Mouse (Mus musculus) thymus, postnatal 14 days (tissue): ENCODE measurements around the gene Hsd17b1.
A peak's percentile ranks its signal among the peaks of the same experiment; 100 is the strongest.

Source experiments
- DNase-seq: peaks from one replicate; pipeline ENCODE4 v3.0.0; 2021

The Hsd17b1 gene

GRCm38 (mm10) chr11:101078121-101078520, at the start of gene Hsd17b1:
TSS of gene Hsd17b1 (plus strand) at chr11:101078411.
- DNase-seq, result no peak

GRCm38 (mm10) chr11:101029320-101029719, 48.9 kb upstream of the Hsd17b1 start:
- no peak for DNase-seq

GRCm38 (mm10) chr11:101030136-101030807, 47.9 kb upstream of the Hsd17b1 start:
- no peak for DNase-seq

GRCm38 (mm10) chr11:101030808-101031156, 47.4 kb upstream of the Hsd17b1 start:
- DNase-seq, result no peak

GRCm38 (mm10) chr11:101031470-101031869, 46.7 kb upstream of the Hsd17b1 start:
- no peak for DNase-seq

GRCm38 (mm10) chr11:101033856-101034500, 44.2 kb upstream of the Hsd17b1 start:
- DNase-seq, result no peak

- no peak for DNase-seq
Measured at GRCm38 (mm10) chr11:101034614-101035327, 43.4 kb upstream of the Hsd17b1 start.

- no peak for DNase-seq
Measured at GRCm38 (mm10) chr11:101035328-101035695, 42.9 kb upstream of the Hsd17b1 start.

- DNase-seq, result no peak
Measured at GRCm38 (mm10) chr11:101037795-101038194, 40.4 kb upstream of the Hsd17b1 start.

- peak; percentile 58 for DNase-seq
Measured at GRCm38 (mm10) chr11:101045826-101046225, 32.4 kb upstream of the Hsd17b1 start.

- DNase-seq, result peak; percentile 59
Measured at GRCm38 (mm10) chr11:101046440-101046839, 31.8 kb upstream of the Hsd17b1 start.

GRCm38 (mm10) chr11:101047502-101047901, 30.7 kb upstream of the Hsd17b1 start:
- DNase-seq, result peak; percentile 35

GRCm38 (mm10) chr11:101050359-101050758, 27.9 kb upstream of the Hsd17b1 start:
- DNase-seq, result no peak

- DNase-seq, result no peak
Measured at GRCm38 (mm10) chr11:101051051-101051493, 27.1 kb upstream of the Hsd17b1 start.

- DNase-seq, result no peak
Measured at GRCm38 (mm10) chr11:101051617-101052016, 26.6 kb upstream of the Hsd17b1 start.

GRCm38 (mm10) chr11:101052751-101053473, 25.3 kb upstream of the Hsd17b1 start:
- no peak for DNase-seq

- DNase-seq, result peak; percentile 47
Measured at GRCm38 (mm10) chr11:101053974-101054373, 24.2 kb upstream of the Hsd17b1 start.

- DNase-seq, result no peak
Measured at GRCm38 (mm10) chr11:101055418-101055817, 22.8 kb upstream of the Hsd17b1 start.

GRCm38 (mm10) chr11:101056885-101057284, 21.3 kb upstream of the Hsd17b1 start:
- DNase-seq, result no peak

- peak; percentile 93 for DNase-seq
Measured at GRCm38 (mm10) chr11:101057860-101058259, 20.4 kb upstream of the Hsd17b1 start.

GRCm38 (mm10) chr11:101058726-101059125, 19.5 kb upstream of the Hsd17b1 start:
- no peak for DNase-seq

- DNase-seq, result no peak
Measured at GRCm38 (mm10) chr11:101059473-101059872, 18.7 kb upstream of the Hsd17b1 start.

- DNase-seq, result no peak
Measured at GRCm38 (mm10) chr11:101060126-101060525, 18.1 kb upstream of the Hsd17b1 start.
